Mouse (Mus musculus): ENCODE results near the gene Rassf3. TPM values are rescaled to one million over a fixed set of nuclear protein-coding genes. Genes with fewer than 3 reads are reported as not detected.

Rassf3 gene
- polyA plus RNA-seq (2017; shearing (Covaris generic)), result 22.6 TPM

DNA sequence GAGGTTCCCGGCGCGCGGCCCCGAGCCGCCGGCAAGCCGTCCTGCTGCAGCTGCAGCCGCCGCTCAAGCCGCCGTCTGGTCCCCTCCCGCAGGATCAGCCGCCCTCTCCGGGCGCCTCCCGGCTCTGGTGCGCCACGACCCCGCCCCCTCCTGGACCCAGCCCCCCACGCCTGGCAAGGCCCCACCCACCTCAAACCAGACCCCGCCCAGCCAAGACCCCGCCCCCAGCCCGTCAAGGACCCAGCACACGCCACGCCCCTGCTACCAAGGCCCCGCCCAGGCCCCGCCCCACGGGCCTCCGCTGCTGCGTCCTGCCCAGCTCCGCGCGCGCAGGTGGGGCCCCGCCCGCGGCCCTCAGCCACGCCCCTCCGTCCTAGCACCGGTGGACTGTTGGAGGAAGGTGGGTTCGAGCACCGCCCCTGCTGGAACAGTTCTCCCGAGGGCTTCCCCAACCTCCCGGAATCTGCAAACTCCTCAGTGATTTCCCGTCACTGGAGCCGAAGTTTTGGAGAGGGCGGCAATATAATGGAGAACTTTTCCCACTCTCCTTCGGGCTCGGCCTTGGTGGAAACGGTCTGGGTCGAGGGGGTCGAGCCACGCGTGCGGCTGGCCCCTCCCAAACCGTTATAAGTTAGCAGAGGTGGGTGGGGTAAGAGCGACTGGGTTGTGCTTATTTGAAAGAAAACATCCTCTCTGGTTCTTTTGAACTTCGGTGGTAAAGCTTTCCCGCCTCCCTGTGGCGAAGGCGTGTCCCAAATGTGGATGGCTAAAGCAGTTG lies at the start of gene Rassf3:
Gene Rassf3 (minus strand): TSS at position 158 of the 778 bp plus-strand sequence.

DNA sequence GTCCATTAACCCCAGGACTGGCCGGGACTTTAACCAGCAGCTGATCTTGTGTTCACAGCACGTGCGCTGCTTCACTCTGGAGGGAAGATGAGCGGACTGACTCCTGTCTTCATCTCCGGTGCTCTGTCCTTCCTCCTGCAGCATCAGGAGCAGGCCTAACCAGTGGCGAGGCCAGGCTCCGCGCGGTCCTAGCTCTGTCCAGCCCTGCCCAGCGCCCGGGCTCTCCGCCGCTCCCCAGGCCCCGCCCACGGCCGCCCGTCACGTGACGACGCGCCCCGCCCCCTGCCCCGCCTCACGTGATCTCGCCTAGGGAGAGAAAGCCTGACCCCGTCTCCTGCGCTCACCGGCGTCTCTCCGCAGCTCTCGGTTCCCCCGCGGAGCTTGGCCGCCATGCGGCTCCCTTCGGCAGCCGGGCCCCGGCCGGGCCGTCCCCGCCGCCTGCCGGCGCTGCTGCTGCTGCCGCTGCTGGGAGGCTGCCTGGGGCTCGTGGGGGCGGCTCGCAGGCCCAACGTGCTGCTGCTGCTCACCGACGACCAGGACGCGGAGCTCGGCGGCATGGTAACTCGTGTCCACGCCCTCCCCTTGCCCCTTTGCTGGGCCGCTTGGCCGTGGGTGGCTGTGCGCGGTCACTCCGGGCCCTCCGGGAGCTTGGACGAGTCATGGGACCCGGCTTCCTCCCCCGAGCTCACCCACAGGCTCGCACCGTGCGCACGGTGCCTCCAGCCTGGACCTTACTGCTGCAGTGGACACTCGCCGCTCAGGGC lies 111.2 kb downstream of the Rassf3 start, which contains the start of gene Gns:
Gene Gns (plus strand): TSS at position 290 of the 764 bp plus-strand sequence.

Other genes with a start within 250 kb of the Rassf3 start
- gene Tbc1d30, start 125.1 kb downstream of the Rassf3 start, polyA plus RNA-seq (2017; shearing (Covaris generic)), result 14.4 TPM
- gene Gns, start 111.3 kb downstream of the Rassf3 start, polyA plus RNA-seq (2017; shearing (Covaris generic)), result 38.5 TPM
- 83.0 TPM for gene Tbk1, start 110.4 kb upstream of the Rassf3 start, polyA plus RNA-seq (2017; shearing (Covaris generic))
- 52.9 TPM for gene Xpot, start 150.0 kb upstream of the Rassf3 start, polyA plus RNA-seq (2017; shearing (Covaris generic))
- gene D930020B18Rik, start 165.2 kb upstream of the Rassf3 start, polyA plus RNA-seq (2017; shearing (Covaris generic)), result 0.26 TPM